Comparison of ENCODE assay signal across 12 mouse cellular contexts in genomic region chr1:56832738-56833137, GRCm38 (mm10).
DNase-seq lines count a peak whose midpoint lies in the region; ATAC-seq lines count a peak whose summit lies in the region.
"Had no signal": no experiment of that assay in that cellular context is flagged by ENCODE, and none has a peak within 500 bp of the region (broad histone marks: within the 10 kb centered on the region; RNA-seq: fewer than 3 reads in every experiment).

No protein-coding gene starts in this region.

- H3K36me3 ChIP-seq in forebrain, embryonic 12.5 days (replicated peaks): no peaks in the 10 kb centered on the region
- H3K36me3 ChIP-seq in hindbrain, embryonic 14.5 days (replicated peaks; ENCODE audit: control insufficient read depth, insufficient read depth): no peaks in the 10 kb centered on the region
- H3K36me3 ChIP-seq in midbrain, embryonic 16.5 days (ENCODE audit: control insufficient read depth, insufficient read depth, low read length): no peaks in the 10 kb centered on the region
- no peaks in the 10 kb centered on the region for H3K36me3 ChIP-seq in heart, embryonic 11.5 days (ENCODE audit: control insufficient read depth, insufficient read depth, low read length)
- H3K36me3 ChIP-seq: liver, embryonic 15.5 days had no signal

- H3K4me2 ChIP-seq in forebrain, embryonic 12.5 days: peak overlapping the region; percentile 10; the same call in 1 of the 2 replicates
- H3K4me2 ChIP-seq in hindbrain, embryonic 14.5 days (replicated peaks): peak overlapping the region; percentile 15
- no peak overlapping the region; the same call in 1 of the 2 replicates for H3K4me2 ChIP-seq in midbrain, embryonic 16.5 days (ENCODE audit: low read length)
- H3K4me2 ChIP-seq in heart, embryonic 11.5 days: no peak overlapping the region
- H3K4me2 ChIP-seq: embryonic facial prominence, embryonic 15.5 days; liver, embryonic 15.5 days had no signal

- H3K4me3 ChIP-seq in forebrain, embryonic 12.5 days (replicated peaks): no peak overlapping the region
- H3K4me3 ChIP-seq in hindbrain, embryonic 14.5 days (replicated peaks; ENCODE audit: low read length): no peak overlapping the region
- H3K4me3 ChIP-seq in midbrain, embryonic 16.5 days (ENCODE audit: low read depth, low read length): no peak overlapping the region
- H3K4me3 ChIP-seq in heart, embryonic 11.5 days (ENCODE audit: low read depth, low read length): no peak overlapping the region
- H3K4me3 ChIP-seq: embryonic facial prominence, embryonic 15.5 days; liver, embryonic 15.5 days had no signal

- H3K4me1 ChIP-seq in forebrain, embryonic 12.5 days: peaks cover 30% of the 10 kb centered on the region
- peaks cover 22% of the 10 kb centered on the region for H3K4me1 ChIP-seq in hindbrain, embryonic 14.5 days (replicated peaks; ENCODE audit: control insufficient read depth, insufficient read depth, low read length)
- peaks cover 9% of the 10 kb centered on the region for H3K4me1 ChIP-seq in midbrain, embryonic 16.5 days (ENCODE audit: control insufficient read depth, insufficient read depth, low read length)
- no peaks in the 10 kb centered on the region for H3K4me1 ChIP-seq in heart, embryonic 11.5 days (ENCODE audit: control insufficient read depth, insufficient read depth, low read length)
- H3K4me1 ChIP-seq: embryonic facial prominence, embryonic 15.5 days; liver, embryonic 15.5 days had no signal

- no peaks in the 10 kb centered on the region for H3K27me3 ChIP-seq in forebrain, embryonic 12.5 days
- no peaks in the 10 kb centered on the region for H3K27me3 ChIP-seq in hindbrain, embryonic 14.5 days (ENCODE audit: control insufficient read depth, insufficient read depth, low read length)
- no peaks in the 10 kb centered on the region for H3K27me3 ChIP-seq in midbrain, embryonic 16.5 days (ENCODE audit: control insufficient read depth, insufficient read depth, low read depth, low read length)
- H3K27me3 ChIP-seq in heart, embryonic 11.5 days (ENCODE audit: control insufficient read depth, insufficient read depth, low read length): no peaks in the 10 kb centered on the region
- H3K27me3 ChIP-seq: embryonic facial prominence, embryonic 15.5 days; liver, embryonic 15.5 days had no signal

- DNase-seq in B cell, adult 2 months: peak; percentile 30 to 31
- DNase-seq in hindbrain, embryonic 14.5 days (ENCODE audit: low spot score): no peak
- DNase-seq in layer of hippocampus, adult 8-10 months (ENCODE audit: low spot score in 2 of 2): no peak
- no peak for DNase-seq in cerebellum, postnatal 36 days
- no peak for DNase-seq in left cerebral cortex, adult 11 months (ENCODE audit: low spot score)
- DNase-seq: lung, postnatal 4 days; thymus, adult 18-20 months had no signal

- ATAC-seq in forebrain, embryonic 12.5 days (ENCODE audit: low FRiP score): peak; percentile 15; the same call in 1 of the 2 replicates
- ATAC-seq in hindbrain, embryonic 14.5 days (ENCODE audit: low FRiP score): no peak
- ATAC-seq in midbrain, embryonic 16.5 days: no peak
- no peak for ATAC-seq in heart, embryonic 11.5 days (replicated peaks; ENCODE audit: insufficient number of reproducible peaks, low FRiP score, low TSS enrichment)

- 64% methylated on average over 8 of the region's 8 CpGs for WGBS in forebrain, embryonic 12.5 days
- WGBS in hindbrain, embryonic 14.5 days: 56% methylated on average over 8 of the region's 8 CpGs
- WGBS in midbrain, embryonic 16.5 days: 53% methylated on average over 8 of the region's 8 CpGs
- 84% methylated on average over 8 of the region's 8 CpGs for WGBS in heart, embryonic 11.5 days (ENCODE audit: insufficient replicate concordance)

- H3K9ac ChIP-seq in forebrain, embryonic 12.5 days: no peak overlapping the region
- H3K9ac ChIP-seq in hindbrain, embryonic 14.5 days: no peak overlapping the region
- H3K9ac ChIP-seq in midbrain, embryonic 16.5 days (ENCODE audit: low read depth, low read length): no peak overlapping the region
- no peak overlapping the region for H3K9ac ChIP-seq in heart, embryonic 11.5 days (ENCODE audit: low read depth, low read length)
- H3K9ac ChIP-seq: embryonic facial prominence, embryonic 15.5 days; liver, embryonic 15.5 days had no signal

- H3K9me3 ChIP-seq in forebrain, embryonic 12.5 days: no peaks in the 10 kb centered on the region
- H3K9me3 ChIP-seq in hindbrain, embryonic 14.5 days (ENCODE audit: control insufficient read depth, low read length): no peaks in the 10 kb centered on the region
- no peaks in the 10 kb centered on the region for H3K9me3 ChIP-seq in midbrain, embryonic 16.5 days (replicated peaks; ENCODE audit: control insufficient read depth, low read length, poor library complexity, severe bottlenecking)
- no peaks in the 10 kb centered on the region for H3K9me3 ChIP-seq in heart, embryonic 11.5 days (replicated peaks; ENCODE audit: control insufficient read depth, low read length)
- H3K9me3 ChIP-seq: embryonic facial prominence, embryonic 15.5 days; liver, embryonic 15.5 days had no signal

- peak overlapping the region; percentile 76 for H3K27ac ChIP-seq in forebrain, embryonic 12.5 days
- peak overlapping the region; percentile 52 for H3K27ac ChIP-seq in hindbrain, embryonic 14.5 days
- peak overlapping the region; percentile 2; the same call in 1 of the 2 replicates for H3K27ac ChIP-seq in midbrain, embryonic 16.5 days (ENCODE audit: low read length)
- H3K27ac ChIP-seq in heart, embryonic 11.5 days (ENCODE audit: low read depth, low read length): no peak overlapping the region
- H3K27ac ChIP-seq: embryonic facial prominence, embryonic 15.5 days; liver, embryonic 15.5 days had no signal

Comparison
In these comparisons a context has a peak if more than half of its experiments do, and no peak if none do; other contexts are left out.
1. DNase-seq: peak in B cell, adult 2 months (2 of 2); none in hindbrain, embryonic 14.5 days (single experiment), layer of hippocampus, adult 8-10 months (0 of 2), cerebellum, postnatal 36 days (0 of 2) and left cerebral cortex, adult 11 months (single experiment).
2. H3K4me2 ChIP-seq: peak in forebrain, embryonic 12.5 days (single experiment) and hindbrain, embryonic 14.5 days (single experiment); none in midbrain, embryonic 16.5 days (single experiment) and heart, embryonic 11.5 days (single experiment).